In genomic region chr16:52186731-52187130, GRCm38 (mm10) we compare ENCODE assay signal across 13 mouse cellular contexts.
A peak's percentile ranks its signal among the peaks of the same experiment; 100 is the strongest.
DNase-seq lines count a peak whose midpoint lies in the region; ATAC-seq and TF ChIP-seq lines count a peak whose summit lies in the region.
"Had no signal": no experiment of that assay in that cellular context is flagged by ENCODE, and none has a peak within 500 bp of the region (broad histone marks: within the 10 kb centered on the region; RNA-seq: fewer than 3 reads in every experiment).

No protein-coding gene starts in this region.

- H3K27me3 ChIP-seq in heart, embryonic 15.5 days, result no peaks in the 10 kb centered on the region
- no peaks in the 10 kb centered on the region for H3K27me3 ChIP-seq in lung, embryonic 14.5 days (ENCODE audit: insufficient read depth, low read length)
- H3K27me3 ChIP-seq: forebrain, embryonic 15.5 days; limb, embryonic 12.5 days; stomach, embryonic 15.5 days had no signal

- no peak for TF ChIP-seq CTCF in lung, embryonic 14.5 days (IDR thresholded peaks at IDR 0.05; ENCODE audit: low read depth)

- no peak for ATAC-seq in heart, embryonic 15.5 days (replicated peaks; ENCODE audit: insufficient number of reproducible peaks, insufficient read depth, low FRiP score, low read depth)
- ATAC-seq in lung, embryonic 14.5 days (ENCODE audit: insufficient read depth), result peak; percentile 80; the same call in 1 of the 2 replicates
- no peak for ATAC-seq in granulocyte monocyte progenitor cell, adult 5-6 weeks (replicated peaks; ENCODE audit: poor library complexity, severe bottlenecking)
- ATAC-seq in frontal cortex, adult (ENCODE audit: low TSS enrichment), result no peak
- ATAC-seq: forebrain, embryonic 15.5 days had no signal

- H3K36me3 ChIP-seq in heart, embryonic 15.5 days, result peaks cover 27% of the 10 kb centered on the region
- peaks cover 46% of the 10 kb centered on the region for H3K36me3 ChIP-seq in lung, embryonic 14.5 days (ENCODE audit: insufficient read depth)

- DNase-seq in heart, postnatal 25 days (ENCODE audit: low spot score), result no peak
- peak; percentile 40 for DNase-seq in urinary bladder, postnatal 14 days (ENCODE audit: low spot score)
- no peak for DNase-seq in urinary bladder, postnatal 4 days (ENCODE audit: low spot score in 2 of 2)
- peak; percentile 89 for DNase-seq in lung, embryonic 14.5 days
- DNase-seq: cerebellum, adult 9-11 months; layer of hippocampus, adult 9-11 months; right cerebral cortex, postnatal 4 days had no signal

- no peak overlapping the region for H3K4me3 ChIP-seq in heart, embryonic 15.5 days
- H3K4me3 ChIP-seq in lung, embryonic 14.5 days (ENCODE audit: low read depth, low read length), result no peak overlapping the region
- H3K4me3 ChIP-seq: forebrain, embryonic 15.5 days; limb, embryonic 12.5 days; stomach, embryonic 15.5 days had no signal

- peaks cover 8% of the 10 kb centered on the region; the same call in 1 of the 2 replicates for H3K4me1 ChIP-seq in heart, embryonic 15.5 days (replicated peaks)
- no peaks in the 10 kb centered on the region for H3K4me1 ChIP-seq in lung, embryonic 14.5 days (ENCODE audit: insufficient read depth)
- H3K4me1 ChIP-seq: forebrain, embryonic 15.5 days; limb, embryonic 12.5 days; stomach, embryonic 15.5 days had no signal

- intact Hi-C loops in heart, postnatal 25 days (cut with DNase I), result loop anchor here (10.0 kb wide), 2 partner anchors 422 to 872 kb away; no protein-coding TSS in a partner anchor

- 39% methylated on average over 10 of the region's 10 CpGs for WGBS in heart, embryonic 15.5 days
- WGBS in lung, embryonic 14.5 days, result 24% methylated on average over 10 of the region's 10 CpGs

- H3K9me3 ChIP-seq in heart, embryonic 15.5 days (replicated peaks), result no peaks in the 10 kb centered on the region
- no peaks in the 10 kb centered on the region for H3K9me3 ChIP-seq in lung, embryonic 14.5 days (ENCODE audit: low read depth, low read length)
- H3K9me3 ChIP-seq: forebrain, embryonic 15.5 days; limb, embryonic 12.5 days; stomach, embryonic 15.5 days had no signal

- H3K4me2 ChIP-seq in heart, embryonic 15.5 days, result no peak overlapping the region
- no peak overlapping the region for H3K4me2 ChIP-seq in lung, embryonic 14.5 days
- H3K4me2 ChIP-seq: forebrain, embryonic 15.5 days; limb, embryonic 12.5 days; stomach, embryonic 15.5 days had no signal

- H3K27ac ChIP-seq in heart, embryonic 15.5 days, result peak overlapping the region; percentile 24; the same call in 1 of the 2 replicates
- no peak overlapping the region; the same call in 1 of the 2 replicates for H3K27ac ChIP-seq in lung, embryonic 14.5 days (ENCODE audit: low read depth)
- H3K27ac ChIP-seq: forebrain, embryonic 15.5 days; limb, embryonic 12.5 days; stomach, embryonic 15.5 days had no signal

- H3K9ac ChIP-seq in heart, embryonic 15.5 days, result no peak overlapping the region
- H3K9ac ChIP-seq in lung, embryonic 14.5 days, result no peak overlapping the region
- H3K9ac ChIP-seq: forebrain, embryonic 15.5 days; limb, embryonic 12.5 days; stomach, embryonic 15.5 days had no signal

Comparison
In these comparisons a context has a peak if more than half of its experiments do, and no peak if none do; other contexts are left out.
1. DNase-seq: peak in urinary bladder, postnatal 14 days (single experiment) and lung, embryonic 14.5 days (single experiment); none in heart, postnatal 25 days (single experiment) and urinary bladder, postnatal 4 days (0 of 2).